Mouse (Mus musculus) thymus, postnatal 4 days (tissue): ENCODE results near the gene Kbtbd13.

ENCODE experiments used
- DNase-seq: peaks from one replicate; pipeline ENCODE4 v3.0.0; 2021

The Kbtbd13 gene

GRCm38 (mm10) chr9:65392638-65393364, 1.3 kb upstream of the Kbtbd13 start:
- DNase-seq: peak; percentile 88

DNA sequence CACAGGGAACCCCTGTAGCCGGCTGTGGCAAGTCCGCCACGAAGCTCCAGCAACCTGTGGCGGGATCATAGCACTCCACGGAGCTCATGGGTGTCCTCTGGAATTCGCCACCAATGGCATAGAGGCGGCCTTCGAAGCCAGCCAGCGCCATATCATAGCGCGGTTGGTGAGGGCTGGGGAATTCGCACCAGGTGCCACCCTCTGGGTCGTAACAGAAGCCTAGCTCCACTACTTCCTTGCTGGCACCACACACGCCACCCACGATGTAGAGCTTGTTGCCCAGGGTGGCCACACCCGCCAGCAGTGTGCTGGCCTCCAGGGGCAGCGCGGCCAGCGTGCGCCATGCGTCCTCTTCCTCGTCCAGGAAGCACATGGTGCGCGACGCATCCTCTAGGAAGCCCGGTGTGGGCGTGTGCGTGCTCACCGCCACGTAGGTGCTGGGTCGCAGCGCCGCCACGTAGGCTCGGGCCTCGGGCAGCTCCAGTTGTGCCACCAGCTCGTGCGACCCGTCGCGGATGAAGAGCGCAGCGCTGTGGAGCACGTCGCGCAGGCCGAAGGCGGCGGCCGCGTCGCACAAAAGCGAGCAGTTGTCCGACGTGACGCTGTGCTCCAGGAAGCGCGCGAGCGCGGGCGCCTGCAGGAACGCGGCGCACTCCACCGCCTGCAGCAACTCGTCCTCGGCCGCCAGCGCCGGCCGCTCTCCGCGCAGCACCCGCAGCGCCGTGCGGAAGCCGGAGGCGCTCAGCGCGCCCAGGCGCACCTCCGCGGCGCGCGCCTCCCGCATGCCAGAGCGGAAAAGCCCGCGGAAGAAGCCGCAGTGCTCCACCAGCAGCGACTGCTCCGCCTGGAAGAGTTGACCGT, 470 bp downstream of the Kbtbd13 start:
- peak; percentile 57 for DNase-seq

- no peak for DNase-seq
Observed at GRCm38 (mm10) chr9:65386373-65387140, 4.9 kb downstream of the Kbtbd13 start.

GRCm38 (mm10) chr9:65384276-65384675, 7.2 kb downstream of the Kbtbd13 start:
- DNase-seq: no peak

DNA sequence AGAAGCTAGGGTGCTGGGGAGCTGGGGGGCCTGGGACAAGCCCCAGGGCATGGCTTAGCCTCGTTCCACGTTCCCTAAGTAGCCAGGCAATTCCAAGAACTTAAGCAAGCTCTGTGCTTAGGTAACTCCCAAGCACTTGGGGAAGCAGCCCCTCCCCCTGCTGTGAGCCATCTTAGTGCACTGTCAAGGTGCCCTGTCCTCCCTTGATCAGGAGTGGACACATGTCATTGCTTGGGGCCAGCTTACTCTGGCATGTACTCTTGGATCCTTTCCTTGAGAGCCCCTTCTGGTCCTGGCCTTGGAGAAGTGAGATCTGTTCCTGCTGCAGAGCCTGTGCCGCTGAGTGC, 8.7 kb downstream of the Kbtbd13 start:
- no peak for DNase-seq

- no peak for DNase-seq
Observed at GRCm38 (mm10) chr9:65382031-65382750, 9.3 kb downstream of the Kbtbd13 start.

GRCm38 (mm10) chr9:65381017-65381590, 10.3 kb downstream of the Kbtbd13 start:
- no peak for DNase-seq

DNA sequence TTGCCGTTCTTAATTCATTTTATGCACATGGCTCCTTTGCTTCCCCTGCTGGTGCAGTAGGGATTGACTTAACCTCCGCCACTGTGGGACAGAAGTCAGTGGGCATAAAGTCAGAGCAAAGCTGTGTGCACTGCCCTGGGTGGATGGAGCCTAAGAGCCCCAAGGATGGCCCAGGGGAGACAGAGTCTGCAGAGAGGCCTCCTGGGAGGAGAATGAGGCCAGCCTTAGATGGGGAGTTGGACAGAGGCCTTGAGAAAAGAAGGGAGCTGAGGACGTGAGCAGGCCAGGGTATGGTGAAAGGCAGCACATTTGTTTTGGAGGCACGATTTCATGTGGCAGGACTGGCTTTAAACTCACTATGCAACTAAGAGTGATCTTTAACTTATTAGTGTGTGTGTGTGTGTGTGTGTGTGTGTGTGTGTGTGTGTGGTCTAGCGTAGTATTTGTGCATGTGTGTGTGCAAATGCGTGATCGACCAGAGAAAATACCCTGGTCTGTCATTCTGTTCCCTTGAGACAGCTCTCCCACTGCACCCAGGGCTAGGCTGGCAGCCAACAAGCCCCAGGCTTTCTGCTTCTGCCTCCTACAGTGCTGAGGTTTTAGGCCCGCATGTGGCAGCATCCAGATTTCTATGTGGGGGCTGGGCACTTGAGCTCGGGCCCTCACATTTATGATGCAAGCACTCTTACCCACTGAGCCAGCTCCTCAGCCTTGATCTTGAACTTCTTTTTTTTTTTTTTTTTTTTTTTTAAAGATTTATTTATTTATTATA, 16.1 kb downstream of the Kbtbd13 start:
- DNase-seq: peak; percentile 18

DNA sequence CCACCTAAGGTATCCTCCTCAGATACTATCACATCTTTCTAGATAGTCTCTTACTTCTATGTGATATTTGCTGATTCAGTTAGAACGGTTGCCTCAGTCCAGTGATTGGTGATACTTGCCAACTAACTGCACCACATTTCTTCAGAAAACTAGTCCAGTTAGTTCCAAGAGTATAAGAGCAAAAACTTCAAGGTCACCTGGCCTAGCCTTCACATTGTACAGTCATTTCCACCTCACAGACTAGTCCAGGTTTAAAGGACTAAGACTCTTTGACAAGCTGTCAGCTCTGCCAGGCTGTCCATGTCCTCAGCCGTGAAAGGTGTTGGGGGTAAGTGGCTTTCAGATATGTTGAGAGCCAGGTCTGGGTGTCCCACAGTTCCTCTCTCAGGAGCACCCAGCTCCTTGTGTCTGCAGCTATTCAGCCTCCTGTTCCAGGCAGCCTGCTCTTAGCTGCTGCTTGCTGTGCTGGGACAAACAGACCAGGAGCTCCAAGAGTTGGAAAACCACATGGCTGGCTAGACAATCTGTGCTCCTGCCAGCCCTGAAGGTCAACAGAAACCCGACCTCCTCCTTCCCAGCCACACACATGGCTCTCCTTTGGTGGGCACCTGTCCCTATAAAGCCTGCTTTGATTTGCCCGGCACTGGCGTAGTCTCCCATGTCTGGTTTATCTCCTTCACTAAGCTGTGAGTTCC, 16.8 kb downstream of the Kbtbd13 start:
- no peak for DNase-seq

DNA sequence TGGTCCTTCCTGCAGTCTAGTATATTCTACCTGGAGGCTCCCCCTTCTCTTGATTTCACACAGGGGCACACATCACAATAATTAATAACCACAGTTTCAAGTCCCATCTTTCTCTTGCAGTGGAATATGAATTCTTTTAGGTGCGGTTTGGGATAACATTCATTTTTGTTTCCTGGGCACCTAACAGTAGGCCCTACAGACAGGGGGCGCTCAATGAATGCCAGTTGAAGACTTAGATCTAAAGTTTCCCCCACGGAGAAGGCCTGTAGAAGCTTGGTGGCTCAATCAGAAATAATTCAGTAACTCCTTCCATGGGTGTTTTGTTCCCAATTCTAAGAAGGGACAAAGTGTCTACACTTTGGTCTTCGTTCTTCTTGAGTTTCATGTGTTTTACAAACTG, 19.0 kb downstream of the Kbtbd13 start:
- DNase-seq: peak; percentile 84

GRCm38 (mm10) chr9:65371756-65372155, 19.7 kb downstream of the Kbtbd13 start:
- peak; percentile 15 for DNase-seq

DNA sequence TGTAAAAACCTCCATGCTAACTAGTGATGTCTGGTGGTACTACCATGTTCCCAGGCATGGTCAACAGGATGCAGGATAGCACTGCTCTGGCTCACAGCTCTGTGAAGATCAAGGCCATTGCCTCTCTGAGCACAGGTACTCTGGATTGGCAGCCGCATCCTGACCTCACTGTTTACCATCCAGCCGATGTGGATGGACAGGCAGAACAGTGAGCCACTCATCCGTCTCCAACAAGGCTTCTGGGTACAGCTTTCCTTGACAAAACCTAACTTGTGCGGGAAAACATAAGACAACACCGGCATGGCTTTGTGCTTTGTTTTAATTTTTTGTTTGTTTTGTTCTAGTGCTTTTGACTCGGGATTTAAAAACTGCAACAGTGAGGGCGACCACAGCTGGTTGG, 25.7 kb downstream of the Kbtbd13 start:
- no peak for DNase-seq

GRCm38 (mm10) chr9:65363684-65364083, 27.8 kb downstream of the Kbtbd13 start:
- DNase-seq: no peak

DNA sequence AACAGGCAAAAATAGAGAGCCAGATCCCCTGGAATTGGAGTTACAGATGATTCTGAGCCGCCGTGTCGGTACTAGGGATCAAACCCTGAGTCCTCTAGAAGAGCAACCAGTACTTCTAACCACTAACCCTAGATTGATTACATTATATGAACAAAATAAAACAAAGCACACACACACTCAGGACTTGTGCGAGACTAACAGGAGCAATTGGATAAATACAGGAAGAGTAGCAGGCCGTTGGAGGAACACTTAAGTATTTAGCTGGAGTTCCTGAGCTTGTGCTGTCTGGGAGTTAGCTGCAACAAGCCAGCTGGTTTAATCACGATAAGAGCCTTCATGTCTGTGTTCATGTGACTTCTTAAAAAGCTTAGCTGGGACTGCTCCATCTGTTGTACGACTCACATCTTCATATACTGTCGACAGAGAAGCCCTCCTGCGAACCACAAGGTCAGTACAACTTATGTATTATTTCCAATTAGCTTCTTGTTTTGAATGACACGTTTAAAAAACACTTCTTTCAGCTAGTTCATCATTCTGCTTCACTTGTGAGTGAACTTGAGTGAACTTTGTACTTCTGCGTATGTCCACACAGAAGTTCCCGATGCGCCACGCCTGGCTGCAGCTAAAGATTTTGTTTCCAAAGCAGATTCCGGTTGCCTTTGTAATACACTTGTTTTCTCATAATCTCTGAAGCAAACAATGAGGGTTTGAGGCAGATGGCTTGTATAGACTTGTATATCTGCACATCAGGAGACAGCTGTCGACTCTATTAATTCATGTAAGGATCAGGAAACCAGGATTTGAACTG, 30.6 kb downstream of the Kbtbd13 start, which contains the start of gene Ubap1l:
Gene Ubap1l, plus strand, starts transcription at position 401 of the 808 bp plus-strand sequence.
- no peak for DNase-seq

DNA sequence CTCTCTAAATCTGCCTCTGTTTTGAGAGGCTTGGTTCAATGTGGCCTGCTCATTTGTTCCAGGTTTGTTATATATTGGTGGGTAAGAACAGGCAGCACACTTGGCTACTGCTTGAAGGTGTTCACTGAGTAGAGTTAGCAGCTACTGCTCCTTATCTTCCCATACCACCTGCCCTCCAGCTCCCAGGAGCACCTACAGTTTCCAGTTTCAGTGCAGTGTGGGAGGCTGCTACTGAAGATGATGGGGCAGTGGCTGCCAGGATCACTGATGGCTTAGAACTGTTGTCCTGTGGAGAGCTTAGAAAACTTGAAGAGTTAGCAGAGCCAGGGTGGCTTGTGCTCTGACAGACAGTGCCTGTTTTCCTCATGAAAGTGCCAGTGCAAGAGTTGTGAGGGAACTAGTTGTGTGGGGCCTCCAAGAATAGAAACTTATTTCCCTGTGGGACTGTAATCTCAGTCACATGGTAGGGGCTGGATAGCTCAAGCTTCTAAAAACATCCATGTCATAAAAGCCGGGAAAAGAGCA, 32.4 kb downstream of the Kbtbd13 start:
- DNase-seq: no peak

- DNase-seq: no peak
Observed at GRCm38 (mm10) chr9:65356971-65357370, 34.5 kb downstream of the Kbtbd13 start.

- DNase-seq: no peak
Observed at GRCm38 (mm10) chr9:65356561-65356960, 34.9 kb downstream of the Kbtbd13 start.

DNA sequence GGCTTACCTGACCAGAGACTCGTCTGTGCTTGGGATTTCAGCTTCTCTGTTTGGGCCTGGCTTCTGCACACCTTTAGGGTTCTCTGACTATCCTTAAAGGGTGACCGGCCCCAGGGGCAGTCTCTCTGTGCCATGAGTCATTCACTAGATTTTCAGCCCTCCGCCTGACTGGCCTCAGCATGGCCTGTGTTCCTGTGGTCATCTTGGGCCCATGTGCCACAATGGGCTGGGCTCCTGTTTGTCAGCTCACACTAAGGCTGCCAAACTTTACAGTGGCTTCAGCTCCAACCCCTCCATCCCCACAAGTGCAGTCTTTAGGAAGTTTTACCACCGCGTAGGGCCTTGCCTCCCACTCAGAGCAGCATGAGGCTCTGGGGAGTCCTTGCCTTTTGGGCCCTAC, 38.2 kb downstream of the Kbtbd13 start:
- no peak for DNase-seq

- DNase-seq: no peak
Observed at GRCm38 (mm10) chr9:65347112-65347850, 44.2 kb downstream of the Kbtbd13 start.
